Mouse (Mus musculus) intestine, embryonic 14.5 days (tissue): ENCODE data around the gene C530008M17Rik. TPM values are rescaled to one million over a fixed set of nuclear protein-coding genes. Genes with fewer than 3 reads are reported as not detected.

ENCODE experiments used
- ATAC-seq: fragments of 200-750 bp; cut with Nextera tagmentation; replicated peaks from 2 replicates; pipeline ENCODE4 v1.8.0; 2017; ENCODE audit warnings: low read depth, moderate number of reproducible peaks, moderate TSS enrichment, moderate library complexity; ENCODE audit not compliant: low FRiP score, low TSS enrichment
- DNase-seq: peaks from one replicate; pipeline ENCODE4 v3.0.0-alpha.2; 2018; ENCODE audit warnings: low spot score
- H3K27ac ChIP-seq: fragments of 300-500 bp; sonication (generic); 2 replicates; pipeline ENCODE4 v1.5.1; 2014; ENCODE audit warnings: low read depth, mild to moderate bottlenecking, control low read depth
- H3K27me3 ChIP-seq: fragments of 300-500 bp; sonication (generic); replicated peaks from 2 replicates; pipeline ENCODE4 v1.6.1; 2014; ENCODE audit warnings: low read length, control low read depth; ENCODE audit not compliant: control insufficient read depth, insufficient read depth
- H3K36me3 ChIP-seq: fragments of 300-500 bp; sonication (generic); 2 replicates; pipeline ENCODE4 v1.6.1; 2014; ENCODE audit warnings: low read length, control low read depth; ENCODE audit not compliant: control insufficient read depth, insufficient read depth
- H3K4me1 ChIP-seq: fragments of 300-500 bp; sonication (generic); replicated peaks from 2 replicates; pipeline ENCODE4 v1.6.1; 2014; ENCODE audit warnings: low read length, control low read depth, mixed read lengths; ENCODE audit not compliant: control insufficient read depth, insufficient read depth
- H3K4me2 ChIP-seq: fragments of 300-500 bp; sonication (generic); 2 replicates; pipeline ENCODE4 v1.6.1; 2014; ENCODE audit warnings: low read length
- H3K4me3 ChIP-seq: fragments of 300-500 bp; sonication (generic); 2 replicates; pipeline ENCODE4 v1.5.1; 2014; ENCODE audit warnings: low read depth, low read length, control low read depth, mixed read lengths
- H3K9ac ChIP-seq: fragments of 300-500 bp; sonication (generic); 2 replicates; pipeline ENCODE4 v1.6.1; 2014; ENCODE audit warnings: mild to moderate bottlenecking, low read length
- H3K9me3 ChIP-seq: fragments of 300-500 bp; sonication (generic); 2 replicates; pipeline ENCODE4 v1.6.1; 2016; ENCODE audit warnings: low read length, control low read depth; ENCODE audit not compliant: control insufficient read depth
- WGBS: fragments of 180-500 bp; shearing (Covaris S2); extraction: QIAGEN DNeasy Blood & Tissue Kit; methylation state at CpG from one replicate; pipeline ENCODE4 v1.1.7; 2014; 5-methylcytosine and 5-hydroxymethylcytosine counted together
- polyA plus RNA-seq: library from polyadenylated mRNA; unstranded; fragments of >200 nt; fragmentation: Nextera tagmentation; extraction: Ambion mirVana; gene quantifications from 2 replicates; pipeline ENCODE4 v1.2.1, GENCODE M21; 2014

Gene C530008M17Rik
- 15.9 and 16.2 TPM in 2 replicates for polyA plus RNA-seq

DNA sequence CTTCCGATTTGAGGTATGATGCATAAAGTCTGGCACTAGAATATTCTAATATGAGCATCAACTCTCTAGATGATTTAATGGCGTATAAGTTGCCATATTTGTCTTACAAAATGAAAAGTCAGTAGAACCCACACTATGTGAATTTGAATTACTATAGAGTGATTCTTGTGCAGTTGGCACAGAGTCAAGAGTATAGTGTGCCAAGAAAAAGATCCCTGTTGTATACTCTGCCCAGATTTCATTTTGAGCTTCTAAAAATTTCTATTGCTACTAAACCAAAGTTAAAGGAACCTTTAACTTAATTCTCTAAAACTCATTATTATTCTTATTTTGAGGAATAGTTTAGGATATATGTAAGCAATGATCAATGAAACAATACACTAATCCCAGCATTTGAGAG lies at the start of gene C530008M17Rik:
Gene C530008M17Rik (plus strand): TSS at position 301 of the 400 bp plus-strand sequence.
- WGBS = 92% methylated on average over 2 of the region's 2 CpGs

DNA sequence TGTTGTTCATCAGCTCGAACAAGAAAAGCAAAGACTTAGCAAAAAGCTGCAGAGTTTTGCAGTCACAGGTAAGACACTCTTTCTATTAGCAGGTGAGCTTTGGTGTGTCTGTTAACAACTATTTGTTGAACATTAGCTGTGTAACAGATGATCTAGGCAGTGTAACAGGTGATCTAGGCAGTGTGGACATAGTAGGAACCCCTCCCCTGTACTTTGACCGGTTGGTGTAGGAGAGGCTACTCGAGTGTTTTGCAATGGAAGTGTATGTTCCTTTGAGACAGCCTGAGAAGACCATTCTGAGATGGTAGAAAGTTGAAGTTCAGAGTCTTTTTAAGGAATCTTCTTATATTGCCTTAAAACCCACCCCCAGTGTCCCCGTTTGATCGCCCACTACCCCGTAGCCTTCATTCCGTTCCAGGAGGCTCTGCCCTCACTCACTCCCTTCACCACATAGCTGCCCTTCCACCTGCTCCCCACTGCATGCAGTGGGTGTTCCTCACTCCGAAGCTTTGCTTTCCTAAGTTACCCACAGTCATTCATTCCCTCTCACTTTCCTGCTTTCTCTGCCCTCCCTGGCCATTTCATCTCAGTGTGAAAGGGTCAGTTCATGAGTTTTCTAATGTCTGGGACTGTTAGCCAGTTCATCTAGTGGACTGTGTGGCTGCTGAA lies 46.5 kb upstream of the C530008M17Rik start:
- Histone ChIP-seq H3K4me2 (no peak overlapping the region), H3K4me1 (no peaks in the 10 kb centered on the region), H3K27me3 (no peaks in the 10 kb centered on the region), H3K27ac (no peak overlapping the region), H3K36me3 (peaks cover 82% of the 10 kb centered on the region), H3K9ac (no peak overlapping the region), H3K9me3 (no peaks in the 10 kb centered on the region), H3K4me3 (no peak overlapping the region)
- ATAC-seq (0 out of 2 replicates have a peak, but pooled peaks have one; percentile 66), DNase-seq (no peak)
- 87% methylated on average over 8 of the region's 8 CpGs for WGBS

More for the DNA sequence above, at the start of gene C530008M17Rik:
- Histone ChIP-seq H3K27ac (peak within 1 kb of the TSS; percentile 76; the same call in 1 of the 2 replicates), H3K27me3 (no peaks in the 10 kb centered on the region), H3K4me2 (peak within 1 kb of the TSS; percentile 92), H3K9me3 (no peaks in the 10 kb centered on the region), H3K9ac (peak within 1 kb of the TSS; percentile 84), H3K4me3 (peak within 1 kb of the TSS; percentile 81), H3K36me3 (no peaks in the 10 kb centered on the region), H3K4me1 (no peaks in the 10 kb centered on the region)
- ATAC-seq = no peak
- DNase-seq = no peak

DNA sequence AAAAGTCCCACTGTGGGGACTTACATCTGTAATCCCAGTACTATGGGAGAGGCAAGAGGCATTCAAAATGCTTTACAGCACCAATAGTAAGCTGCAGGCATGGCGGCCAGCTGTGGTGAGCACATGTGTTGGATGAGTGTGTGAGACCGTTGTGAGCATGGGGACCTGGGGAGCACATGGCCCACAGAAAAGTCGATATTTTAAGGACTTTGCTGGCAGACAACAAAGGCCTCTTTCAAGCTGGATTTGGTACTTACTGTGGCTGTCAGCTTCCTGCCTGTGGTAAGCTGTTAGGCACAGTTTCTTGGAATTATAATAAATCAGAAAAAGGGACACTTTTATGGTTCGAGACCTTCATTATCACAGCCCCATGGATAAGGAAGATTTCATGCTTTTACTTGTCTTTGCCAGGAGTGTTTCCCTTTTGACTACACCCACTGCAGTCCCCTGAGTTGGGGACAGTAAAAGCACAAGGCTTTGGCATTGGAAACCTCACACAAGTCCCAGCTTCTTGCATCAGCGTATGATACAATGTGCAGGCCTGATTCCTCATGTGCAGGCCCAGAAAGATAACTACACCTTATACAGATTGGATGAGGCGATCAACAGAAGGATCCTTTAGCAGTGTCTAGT lies 43.3 kb upstream of the C530008M17Rik start:
- ATAC-seq (peak; percentile 58; the same call in 1 of the 2 replicates), DNase-seq (no peak)
- WGBS = 79% methylated on average over 6 of the region's 6 CpGs
- Histone ChIP-seq H3K36me3 (peaks cover 82% of the 10 kb centered on the region), H3K9me3 (no peaks in the 10 kb centered on the region), H3K4me3 (no peak overlapping the region), H3K4me2 (no peak overlapping the region), H3K4me1 (no peaks in the 10 kb centered on the region), H3K27ac (no peak overlapping the region), H3K27me3 (no peaks in the 10 kb centered on the region), H3K9ac (no peak overlapping the region)

DNA sequence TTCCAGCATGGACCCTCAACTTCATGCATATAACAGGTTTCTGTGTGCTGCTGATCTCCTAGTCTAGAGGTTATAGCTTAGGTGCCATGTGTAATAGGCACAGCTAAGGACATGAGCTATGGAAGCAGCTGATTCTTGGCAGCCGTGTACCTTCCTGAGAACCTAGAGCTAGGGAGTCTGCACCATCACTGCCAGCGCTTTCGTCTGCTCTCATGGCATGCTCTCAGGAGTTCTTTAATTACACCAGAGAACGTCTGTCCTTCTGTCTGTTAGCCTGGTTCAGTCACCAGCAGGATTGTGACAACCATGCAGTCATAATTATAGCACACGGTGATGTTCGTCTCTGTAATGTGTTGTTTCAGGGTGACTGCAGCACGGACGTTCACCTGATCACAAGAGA lies 41.0 kb upstream of the C530008M17Rik start:
- 94% methylated on average over 8 of the region's 8 CpGs for WGBS
- no peak overlapping the region for H3K4me2 ChIP-seq
- H3K9me3 ChIP-seq = no peaks in the 10 kb centered on the region
- H3K4me1 ChIP-seq = no peaks in the 10 kb centered on the region
- DNase-seq (no peak), ATAC-seq (no peak)
- peaks cover 81% of the 10 kb centered on the region for H3K36me3 ChIP-seq
- H3K27ac ChIP-seq = no peak overlapping the region
- H3K9ac ChIP-seq = no peak overlapping the region
- H3K27me3 ChIP-seq = no peaks in the 10 kb centered on the region
- no peak overlapping the region for H3K4me3 ChIP-seq

DNA sequence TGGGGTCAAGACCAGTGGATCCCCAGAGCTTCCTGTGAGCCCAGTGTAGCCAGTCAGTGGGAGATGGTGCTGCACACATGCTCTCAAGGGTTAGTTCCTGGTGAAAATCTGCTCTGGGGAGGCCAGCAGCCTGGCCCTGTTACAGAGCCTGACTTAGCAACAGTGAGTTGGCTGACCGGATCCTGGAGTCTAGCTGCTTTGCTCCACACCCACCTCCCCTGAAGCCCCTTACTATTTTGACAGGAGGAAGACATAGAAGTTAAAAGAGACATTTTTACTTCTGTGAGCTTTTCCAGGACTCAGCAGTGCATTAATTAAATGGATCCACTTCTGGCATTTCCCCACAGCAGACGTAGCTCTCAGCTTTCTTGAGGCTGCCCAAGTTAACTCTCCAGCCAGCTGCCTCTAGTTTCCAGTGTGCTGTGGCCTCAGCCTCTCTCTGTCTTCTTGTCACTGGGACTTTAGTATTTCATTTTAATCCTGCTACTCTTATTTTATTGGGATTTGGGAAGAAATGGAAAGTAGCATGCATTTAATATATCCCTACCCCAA lies 40.0 kb upstream of the C530008M17Rik start:
- no peak overlapping the region for H3K27ac ChIP-seq
- DNase-seq = no peak
- WGBS = 74% methylated on average over 2 of the region's 2 CpGs
- H3K4me2 ChIP-seq = no peak overlapping the region
- no peak for ATAC-seq
- no peaks in the 10 kb centered on the region for H3K9me3 ChIP-seq
- H3K4me3 ChIP-seq = no peak overlapping the region
- H3K9ac ChIP-seq = no peak overlapping the region
- H3K36me3 ChIP-seq = peaks cover 75% of the 10 kb centered on the region
- no peaks in the 10 kb centered on the region for H3K27me3 ChIP-seq
- no peaks in the 10 kb centered on the region for H3K4me1 ChIP-seq

DNA sequence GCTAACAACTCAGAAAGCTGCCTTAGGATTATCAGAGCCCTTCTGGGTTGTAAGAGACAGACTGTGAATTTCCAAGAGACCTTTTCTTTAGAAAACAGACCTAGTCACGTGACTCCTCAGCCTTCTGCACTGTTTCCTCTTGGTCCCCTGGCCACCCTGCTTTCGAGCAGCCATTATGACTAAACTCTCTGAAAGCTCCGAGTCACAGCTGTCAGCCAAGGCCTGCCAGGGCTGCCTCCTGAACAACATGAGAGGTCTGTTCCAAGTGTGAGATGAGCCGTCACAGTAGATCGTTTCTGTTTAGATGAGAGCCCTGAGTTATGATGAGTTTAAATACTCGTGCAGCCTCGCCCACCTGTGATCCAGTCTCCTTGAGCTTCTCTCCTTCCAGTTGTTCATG lies 37.6 kb upstream of the C530008M17Rik start:
- Histone ChIP-seq H3K27ac (no peak overlapping the region), H3K9me3 (no peaks in the 10 kb centered on the region), H3K4me3 (no peak overlapping the region), H3K4me2 (no peak overlapping the region), H3K4me1 (no peaks in the 10 kb centered on the region), H3K36me3 (peaks cover 69% of the 10 kb centered on the region), H3K9ac (no peak overlapping the region), H3K27me3 (no peaks in the 10 kb centered on the region)
- ATAC-seq = no peak
- 59% methylated on average over 7 of the region's 7 CpGs for WGBS
- no peak for DNase-seq

DNA sequence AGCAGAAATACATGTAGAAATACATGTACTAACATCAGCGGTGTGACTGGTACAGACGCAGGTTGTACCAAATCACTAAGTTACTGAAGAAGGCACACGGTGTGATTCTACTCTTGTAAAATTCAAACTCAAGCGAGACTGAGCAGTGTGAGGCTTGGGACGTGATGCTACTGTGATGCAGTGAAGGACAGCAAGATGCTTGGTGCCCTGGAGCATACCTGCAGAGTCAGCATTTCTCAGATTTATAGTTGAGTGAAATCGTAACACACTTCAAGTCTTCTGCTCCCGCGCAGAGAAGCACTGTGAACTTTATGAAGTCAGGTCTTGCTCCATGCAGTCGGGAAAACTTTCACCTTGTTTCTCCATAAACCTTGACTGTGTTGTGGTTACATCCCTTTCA lies 32.6 kb upstream of the C530008M17Rik start:
- Histone ChIP-seq H3K9me3 (no peaks in the 10 kb centered on the region), H3K4me1 (no peaks in the 10 kb centered on the region)

DNA sequence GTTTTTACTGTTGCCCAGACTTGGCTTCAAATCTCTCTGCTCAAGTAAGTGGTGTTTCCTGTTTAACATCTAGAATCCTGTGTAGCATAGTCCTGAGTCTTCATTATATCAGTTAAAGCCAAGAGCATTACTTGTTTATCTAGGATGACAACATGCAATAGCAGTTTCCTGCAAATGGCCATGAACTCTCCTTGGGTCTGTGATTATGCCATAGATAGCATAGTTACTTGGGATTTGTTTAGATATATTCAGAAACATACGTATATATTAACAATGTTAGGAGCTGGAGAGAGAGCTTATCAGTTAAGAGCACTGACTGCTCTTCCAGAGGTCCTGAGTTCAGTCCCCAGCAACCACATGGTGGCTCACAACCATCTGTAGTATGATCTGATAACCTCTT lies 28.5 kb upstream of the C530008M17Rik start:
- Histone ChIP-seq H3K9me3 (no peaks in the 10 kb centered on the region), H3K27me3 (no peaks in the 10 kb centered on the region), H3K9ac (no peak overlapping the region), H3K4me3 (no peak overlapping the region), H3K27ac (no peak overlapping the region), H3K4me2 (no peak overlapping the region), H3K36me3 (peaks cover 43% of the 10 kb centered on the region), H3K4me1 (no peaks in the 10 kb centered on the region)
- ATAC-seq (no peak), DNase-seq (no peak)
- 63% methylated on average over 1 of the region's 1 CpGs for WGBS

More for the DNA sequence above, 32.6 kb upstream of the C530008M17Rik start:
- H3K9ac ChIP-seq = no peak overlapping the region
- no peak overlapping the region for H3K4me3 ChIP-seq
- peaks cover 41% of the 10 kb centered on the region for H3K36me3 ChIP-seq
- H3K27me3 ChIP-seq = no peaks in the 10 kb centered on the region
- 96% methylated on average over 9 of the region's 9 CpGs for WGBS
- H3K27ac ChIP-seq = no peak overlapping the region
- H3K4me2 ChIP-seq = no peak overlapping the region
- DNase-seq = no peak
- no peak for ATAC-seq
